Mouse (Mus musculus): ENCODE results near the gene Nepro.

Nepro gene

GRCm38 (mm10) chr16:44765555-44766319, 41.6 kb downstream of the Nepro start, which contains the start of gene Cd200r1:
TSS of gene Cd200r1 (plus strand) at chr16:44765736.
- DNase-seq (ENCODE audit: extremely low read depth, insufficient read length, low spot score), result no peak

DNA sequence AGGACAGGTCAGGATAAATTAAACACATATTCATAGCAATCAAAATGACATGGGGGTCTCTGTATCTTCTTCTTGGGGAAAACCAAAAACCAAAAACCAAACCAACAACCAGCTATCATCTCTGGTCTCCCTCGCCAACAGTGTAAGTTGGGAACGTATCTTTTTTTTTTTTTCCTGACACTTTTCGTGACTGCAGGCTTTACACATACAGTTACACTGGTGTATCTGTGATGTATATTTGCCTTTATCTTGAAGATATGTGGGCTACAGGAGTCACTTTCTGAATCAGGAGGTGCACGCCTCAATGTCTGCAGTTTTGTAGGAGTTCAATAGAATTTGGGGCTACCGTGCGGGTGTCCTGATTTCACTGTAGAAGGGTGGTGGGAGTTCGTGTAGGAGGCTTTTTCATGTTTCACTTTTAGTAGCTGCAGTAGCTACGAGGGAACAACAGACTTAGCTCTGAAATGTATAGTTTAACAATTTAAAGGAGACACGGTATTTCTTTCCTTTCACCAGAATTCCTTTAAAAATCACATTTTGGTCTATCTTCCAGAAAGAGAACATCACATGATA, 42.3 kb downstream of the Nepro start:
- no peak for DNase-seq (ENCODE audit: extremely low read depth, insufficient read length, low spot score)

DNA sequence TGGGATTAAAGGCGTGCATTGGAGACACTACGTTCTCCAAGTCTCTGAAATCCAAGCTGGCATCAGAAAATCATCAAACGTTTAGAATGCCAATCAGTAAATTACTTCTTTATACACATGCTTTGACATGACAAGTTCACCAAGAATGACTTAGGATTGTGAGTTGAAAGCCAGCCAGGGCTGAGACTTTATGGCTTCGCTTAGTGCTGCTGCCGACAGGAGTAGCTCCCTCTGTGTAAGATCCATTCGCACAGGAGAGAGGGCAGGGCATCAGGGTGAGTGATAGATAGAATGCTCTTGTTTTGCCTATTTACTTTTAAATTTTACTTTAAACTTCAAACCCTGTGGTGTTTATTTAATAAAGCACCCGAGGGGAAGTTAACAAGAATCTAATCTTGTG, 43.4 kb downstream of the Nepro start:
- no peak for DNase-seq (ENCODE audit: extremely low read depth, insufficient read length, low spot score)

DNA sequence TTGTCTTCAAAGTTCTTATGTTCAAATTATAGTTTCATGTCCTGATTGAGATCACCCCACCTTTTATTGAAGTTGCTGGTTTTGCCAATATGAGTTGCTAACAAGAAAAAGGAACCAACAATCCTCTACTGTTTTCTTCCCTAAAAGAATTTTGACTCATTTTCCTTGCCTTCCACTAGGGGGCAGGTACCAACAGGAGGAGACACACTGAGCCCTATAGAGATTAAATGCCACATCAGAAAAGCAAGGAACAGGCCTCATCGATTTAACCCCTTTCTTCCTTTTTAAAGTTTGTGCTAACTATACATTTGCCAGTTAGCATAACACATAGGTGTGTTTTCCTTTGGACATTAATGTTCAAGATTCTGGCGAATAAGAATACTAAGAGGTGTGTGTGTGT, 43.9 kb downstream of the Nepro start:
- peak; percentile 12 for DNase-seq (ENCODE audit: extremely low read depth, insufficient read length, low spot score)

DNA sequence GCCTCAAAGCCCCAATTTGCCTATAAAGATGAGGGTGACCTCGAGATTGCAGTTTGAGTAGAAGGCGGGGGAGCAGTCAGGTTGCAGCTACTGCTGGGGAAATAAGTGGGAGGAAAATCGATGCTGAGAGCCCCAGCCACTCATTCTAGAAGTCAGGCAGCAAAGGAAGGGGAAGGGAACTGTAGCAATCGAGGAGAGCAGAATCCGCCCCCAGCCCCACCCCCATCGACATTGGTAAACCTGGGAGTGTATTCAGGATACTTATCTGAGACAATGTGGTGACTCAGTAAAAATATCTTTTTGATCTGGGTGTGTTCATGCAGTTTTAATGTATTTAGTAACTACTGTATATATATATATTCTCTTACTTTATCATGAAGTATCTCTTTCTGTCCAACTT, 48.5 kb downstream of the Nepro start:
- DNase-seq (ENCODE audit: extremely low read depth, insufficient read length, low spot score), result no peak

GRCm38 (mm10) chr16:44773673-44774072, 49.6 kb downstream of the Nepro start:
- no peak for DNase-seq (ENCODE audit: extremely low read depth, insufficient read length, low spot score)

DNA sequence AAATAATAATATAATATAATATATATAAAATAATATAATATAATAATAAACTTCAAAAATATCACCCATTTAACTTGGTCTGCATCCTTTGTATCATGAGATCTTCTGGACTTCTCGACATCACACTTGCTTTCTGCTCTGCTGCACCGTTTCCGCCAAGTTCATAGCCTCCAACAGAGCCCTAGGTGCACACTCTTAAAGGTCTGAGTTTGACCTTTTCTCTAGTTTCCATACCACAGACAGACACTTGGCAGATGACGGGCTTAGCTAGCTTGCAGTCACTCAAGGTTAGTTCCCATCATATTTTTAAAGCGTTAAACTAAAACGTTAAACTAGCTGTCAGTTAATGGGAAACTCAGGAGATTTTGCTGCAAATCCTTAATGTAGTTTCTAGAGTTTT, 50.1 kb downstream of the Nepro start:
- DNase-seq (ENCODE audit: extremely low read depth, insufficient read length, low spot score), result no peak

- no peak for DNase-seq (ENCODE audit: extremely low read depth, insufficient read length, low spot score)
Measured at GRCm38 (mm10) chr16:44778538-44779147, 54.5 kb downstream of the Nepro start.

DNA sequence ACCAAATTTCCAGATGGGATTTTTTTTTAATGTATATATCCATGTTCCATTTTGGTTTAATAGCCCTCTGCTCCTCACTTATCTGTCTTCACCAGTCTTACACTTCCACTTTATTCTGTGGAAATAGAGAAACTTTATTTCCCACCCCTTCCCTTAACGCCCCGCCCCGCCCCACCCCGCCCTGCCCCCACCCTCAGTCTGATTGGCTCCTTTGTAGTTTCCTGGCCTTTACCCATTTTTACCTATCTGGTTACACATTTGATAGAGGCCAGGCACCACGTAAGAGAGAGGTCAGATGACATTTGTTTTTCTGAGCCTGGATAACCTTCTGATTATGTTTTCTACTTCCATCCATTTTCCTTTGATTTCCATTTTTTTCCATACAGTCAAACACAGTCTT, 55.4 kb downstream of the Nepro start:
- no peak for DNase-seq (ENCODE audit: extremely low read depth, insufficient read length, low spot score)

- DNase-seq (ENCODE audit: extremely low read depth, insufficient read length, low spot score), result no peak
Measured at GRCm38 (mm10) chr16:44780751-44781150, 56.6 kb downstream of the Nepro start.
